Mouse (Mus musculus): ENCODE measurements around the gene Ltbp4. TPM values are rescaled to one million over a fixed set of nuclear protein-coding genes. Genes with fewer than 3 reads are reported as not detected.

The Ltbp4 gene
- total RNA-seq, 2 experiments from 2014 or later, result 62.5 to 62.6 TPM

GRCm38 (mm10) chr7:27277191-27277590 is 60.3 kb downstream of the Ltbp4 start:
- intact Hi-C loops (cut with DNase I), result no loop called here
- DNase-seq (ENCODE audit: low spot score in 2 of 2), result no peak

GRCm38 (mm10) chr7:27276021-27276420 is 61.5 kb downstream of the Ltbp4 start:
- intact Hi-C loops (cut with DNase I), result no loop called here
- no peak for DNase-seq (ENCODE audit: low spot score in 2 of 2)

GRCm38 (mm10) chr7:27274916-27275315 is 62.6 kb downstream of the Ltbp4 start:
- intact Hi-C loops (cut with DNase I), result no loop called here
- DNase-seq (ENCODE audit: low spot score in 2 of 2), result no peak

- intact Hi-C loops (cut with DNase I), result no loop called here
- no peak for DNase-seq (ENCODE audit: low spot score in 2 of 2)
These were observed 63.6 kb downstream of the Ltbp4 start for GRCm38 (mm10) chr7:27273739-27274351.

- intact Hi-C loops (cut with DNase I), result no loop called here
- DNase-seq (ENCODE audit: low spot score in 2 of 2), result no peak
These were observed 66.1 kb downstream of the Ltbp4 start for GRCm38 (mm10) chr7:27271423-27271822.

- DNase-seq (ENCODE audit: low spot score in 2 of 2), result peak; percentile 80 to 88
These were observed 70.9 kb downstream of the Ltbp4 start for GRCm38 (mm10) chr7:27266515-27267128.

GRCm38 (mm10) chr7:27264761-27265160 is 72.7 kb downstream of the Ltbp4 start:
- intact Hi-C loops (cut with DNase I), result no loop called here
- peak in 1 of 2 experiments; percentile 36 for DNase-seq (ENCODE audit: low spot score in 2 of 2)

More at GRCm38 (mm10) chr7:27266515-27267128, 70.9 kb downstream of the Ltbp4 start:
- intact Hi-C loops (cut with DNase I), result no loop called here

GRCm38 (mm10) chr7:27261888-27262287 is 75.6 kb downstream of the Ltbp4 start:
- intact Hi-C loops (cut with DNase I), result no loop called here
- DNase-seq (ENCODE audit: low spot score in 2 of 2), result peak in 1 of 2 experiments; percentile 45

- peak; percentile 46 to 69 for DNase-seq (ENCODE audit: low spot score in 2 of 2)
- intact Hi-C loops (cut with DNase I), result no loop called here
These were observed 76.6 kb downstream of the Ltbp4 start for GRCm38 (mm10) chr7:27260856-27261255.

- intact Hi-C loops (cut with DNase I), result loop anchor here (2.0 kb wide), 1 partner anchor 27 kb away; the partner anchor contains the start of gene Coq8b
- peak; percentile 35 to 78 for DNase-seq (ENCODE audit: low spot score in 2 of 2)
These were observed 77.7 kb downstream of the Ltbp4 start for GRCm38 (mm10) chr7:27259771-27260170.

GRCm38 (mm10) chr7:27259271-27259721 is 78.2 kb downstream of the Ltbp4 start:
- no peak for DNase-seq (ENCODE audit: low spot score in 2 of 2)
- intact Hi-C loops (cut with DNase I), result loop anchor here (2.0 kb wide), 1 partner anchor 26 kb away; the partner anchor contains the start of gene Coq8b

GRCm38 (mm10) chr7:27258205-27258899 is 79.1 kb downstream of the Ltbp4 start, which contains the start of gene Numbl:
Gene Numbl (plus strand): TSS chr7:27258433.
- DNase-seq (ENCODE audit: low spot score in 2 of 2), result peak; percentile 91 to 92
- intact Hi-C loops (cut with DNase I), result loop anchor here (2.0 kb wide), 1 partner anchor 26 kb away; the partner anchor contains the start of gene Coq8b

- no peak for DNase-seq (ENCODE audit: low spot score in 2 of 2)
- intact Hi-C loops (cut with DNase I), result loop anchor here (2.0 kb wide), 1 partner anchor 25 kb away; the partner anchor contains the start of gene Coq8b
These were observed 79.7 kb downstream of the Ltbp4 start for GRCm38 (mm10) chr7:27257852-27258204.

- DNase-seq (ENCODE audit: low spot score in 2 of 2), result peak; percentile 73 to 86
- intact Hi-C loops (cut with DNase I), result no loop called here
These were observed 80.2 kb downstream of the Ltbp4 start for GRCm38 (mm10) chr7:27257046-27257851.

GRCm38 (mm10) chr7:27255721-27256120 is 81.8 kb downstream of the Ltbp4 start:
- intact Hi-C loops (cut with DNase I), result no loop called here
- DNase-seq (ENCODE audit: low spot score in 2 of 2), result no peak

Other genes starting within 250 kb of the Ltbp4 start
- gene Cyp2f2, start 217.8 kb downstream of the Ltbp4 start, total RNA-seq (2021), result under 1 TPM; 0.23 to 0.86 TPM
- not detected for gene Cyp2t4, start 184.0 kb downstream of the Ltbp4 start, total RNA-seq (2021)
- gene Egln2, start 170.9 kb downstream of the Ltbp4 start, total RNA-seq (2021), result 100 to 1,000 TPM in 1 of 2 experiments, 10 to 100 TPM in 1; 90.8 to 100 TPM
- 10 to 100 TPM; 86.7 to 94.7 TPM for gene Rab4b, start 158.8 kb downstream of the Ltbp4 start, total RNA-seq (2021)
- not detected for gene Gm21983, start 156.6 kb downstream of the Ltbp4 start, total RNA-seq (2021)
- gene Mia, start 156.5 kb downstream of the Ltbp4 start, total RNA-seq (2021), result 1 to 10 TPM; 1.6 to 3.3 TPM
- gene BC024978, start 141.9 kb downstream of the Ltbp4 start, total RNA-seq (2021), result 10 to 100 TPM; 18.9 to 21.3 TPM
- 10 to 100 TPM; 81.3 to 81.8 TPM for gene Snrpa, start 141.4 kb downstream of the Ltbp4 start, total RNA-seq (2021)
- gene Itpkc, start 109.0 kb downstream of the Ltbp4 start, total RNA-seq (2021), result 1 to 10 TPM; 7.3 to 8.0 TPM
- gene Coq8b, start 104.7 kb downstream of the Ltbp4 start, total RNA-seq (2021), result 10 to 100 TPM; 31.2 to 34.8 TPM
- 100 to 1,000 TPM; 134 to 139 TPM for gene Numbl, start 79.3 kb downstream of the Ltbp4 start, total RNA-seq (2021)
- gene Shkbp1, start 18.3 kb upstream of the Ltbp4 start, total RNA-seq (2021), result 10 to 100 TPM; 22.2 to 27.4 TPM
- not detected for gene Gm20479, start 19.7 kb upstream of the Ltbp4 start, total RNA-seq (2021)
- gene Sptbn4, start 110.0 kb upstream of the Ltbp4 start, total RNA-seq (2021), result 100 to 1,000 TPM; 128 to 132 TPM
- gene Blvrb, start 110.3 kb upstream of the Ltbp4 start, total RNA-seq (2021), result 10 to 100 TPM; 11.7 to 13.0 TPM
- gene Sertad3, start 136.1 kb upstream of the Ltbp4 start, total RNA-seq (2021), result 1 to 10 TPM; 3.0 to 3.1 TPM
- 10 to 100 TPM in 1 of 2 experiments, 1 to 10 TPM in 1; 8.7 to 12.9 TPM for gene Sertad1, start 149.2 kb upstream of the Ltbp4 start, total RNA-seq (2021)
- under 1 TPM; 0.57 to 0.66 TPM for gene Prx, start 161.6 kb upstream of the Ltbp4 start, total RNA-seq (2021)
- not detected for gene Hipk4, start 185.6 kb upstream of the Ltbp4 start, total RNA-seq (2021)
- gene Pld3, start 215.5 kb upstream of the Ltbp4 start, total RNA-seq (2021), result 100 to 1,000 TPM; 805 to 820 TPM
- 10 to 100 TPM; 24.5 to 27.8 TPM for gene 2310022A10Rik, start 215.5 kb upstream of the Ltbp4 start, total RNA-seq (2021)